Mouse (Mus musculus): ENCODE measurements around the gene Dnm3. TPM values are rescaled to one million over a fixed set of nuclear protein-coding genes. Genes with fewer than 3 reads are reported as not detected.

The Dnm3 gene
- polyA plus RNA-seq, 1 experiment: 1.0 TPM

- WGBS: 87% methylated on average over 7 of the region's 7 CpGs
- H3K27me3 ChIP-seq (ENCODE audit: control insufficient read depth, insufficient read depth, low read length): no peaks in the 10 kb centered on the region
- H3K4me1 ChIP-seq (ENCODE audit: control insufficient read depth, insufficient read depth, insufficient read length, low read length): no peaks in the 10 kb centered on the region
- no peak overlapping the region for H3K27ac ChIP-seq (ENCODE audit: insufficient read depth, low read depth, low read length)
- H3K36me3 ChIP-seq (ENCODE audit: control insufficient read depth, insufficient read depth, low read length): no peaks in the 10 kb centered on the region
- no peak for TF ChIP-seq POLR2A (IDR thresholded peaks at IDR 0.05; ENCODE audit: low read depth, low read length)
- TF ChIP-seq CTCF (IDR thresholded peaks at IDR 0.05; ENCODE audit: extremely low read depth, insufficient read length, insufficient replicate concordance, low read depth, low read length): no peak
- no peak overlapping the region for H3K4me3 ChIP-seq (ENCODE audit: low read depth, low read length)
Measured at GRCm38 (mm10) chr1:162047673-162048072, 430.2 kb downstream of the Dnm3 start.

- TF ChIP-seq POLR2A (IDR thresholded peaks at IDR 0.05; ENCODE audit: low read depth, low read length) (no peak), CTCF (IDR thresholded peaks at IDR 0.05; ENCODE audit: extremely low read depth, insufficient read length, insufficient replicate concordance, low read depth, low read length) (no peak)
- 67% methylated on average over 8 of the region's 8 CpGs for WGBS
- Histone ChIP-seq H3K27me3 (ENCODE audit: control insufficient read depth, insufficient read depth, low read length) (no peaks in the 10 kb centered on the region), H3K4me1 (ENCODE audit: control insufficient read depth, insufficient read depth, insufficient read length, low read length) (peaks cover 16% of the 10 kb centered on the region; the same call in 1 of the 2 replicates), H3K4me3 (ENCODE audit: low read depth, low read length) (no peak overlapping the region), H3K36me3 (ENCODE audit: control insufficient read depth, insufficient read depth, low read length) (no peaks in the 10 kb centered on the region), H3K27ac (ENCODE audit: insufficient read depth, low read depth, low read length) (no peak overlapping the region)
Measured at GRCm38 (mm10) chr1:162043788-162044717, 433.8 kb downstream of the Dnm3 start.

- no peaks in the 10 kb centered on the region for H3K36me3 ChIP-seq (ENCODE audit: control insufficient read depth, insufficient read depth, low read length)
- TF ChIP-seq CTCF (IDR thresholded peaks at IDR 0.05; ENCODE audit: extremely low read depth, insufficient read length, insufficient replicate concordance, low read depth, low read length) (no peak), POLR2A (IDR thresholded peaks at IDR 0.05; ENCODE audit: low read depth, low read length) (no peak)
- H3K4me3 ChIP-seq (ENCODE audit: low read depth, low read length): no peak overlapping the region
- H3K27me3 ChIP-seq (ENCODE audit: control insufficient read depth, insufficient read depth, low read length): no peaks in the 10 kb centered on the region
- 65% methylated on average over 1 of the region's 1 CpGs for WGBS
- H3K4me1 ChIP-seq (ENCODE audit: control insufficient read depth, insufficient read depth, insufficient read length, low read length): peaks cover 20% of the 10 kb centered on the region; the same call in 1 of the 2 replicates
- no peak overlapping the region for H3K27ac ChIP-seq (ENCODE audit: insufficient read depth, low read depth, low read length)
Measured at GRCm38 (mm10) chr1:162043216-162043615, 434.6 kb downstream of the Dnm3 start.

DNA sequence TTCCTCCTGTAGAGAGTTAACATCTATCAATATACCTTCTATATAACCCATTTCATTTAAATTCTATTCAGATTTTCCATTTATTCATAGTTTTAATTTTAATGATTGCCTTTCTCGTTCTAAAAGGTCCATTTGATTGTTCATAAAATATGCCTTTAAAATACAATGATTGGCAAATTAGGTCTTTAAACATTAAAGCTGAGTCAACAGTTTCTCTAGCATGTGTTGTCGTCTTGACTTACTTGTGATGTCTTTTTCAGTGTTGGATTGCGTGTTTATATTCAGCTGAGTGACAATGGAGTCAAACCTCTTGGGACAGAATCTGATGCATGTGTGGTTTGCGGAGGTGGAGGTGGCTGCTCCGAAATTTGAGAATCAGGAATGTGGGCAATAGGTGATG is 435.4 kb downstream of the Dnm3 start:
- no peak overlapping the region for H3K27ac ChIP-seq (ENCODE audit: insufficient read depth, low read depth, low read length)
- TF ChIP-seq CTCF (IDR thresholded peaks at IDR 0.05; ENCODE audit: extremely low read depth, insufficient read length, insufficient replicate concordance, low read depth, low read length) (no peak), POLR2A (IDR thresholded peaks at IDR 0.05; ENCODE audit: low read depth, low read length) (no peak)
- peaks cover 25% of the 10 kb centered on the region for H3K4me1 ChIP-seq (ENCODE audit: control insufficient read depth, insufficient read depth, insufficient read length, low read length)
- 94% methylated on average over 5 of the region's 5 CpGs for WGBS
- no peak overlapping the region for H3K4me3 ChIP-seq (ENCODE audit: low read depth, low read length)
- H3K27me3 ChIP-seq (ENCODE audit: control insufficient read depth, insufficient read depth, low read length): no peaks in the 10 kb centered on the region
- H3K36me3 ChIP-seq (ENCODE audit: control insufficient read depth, insufficient read depth, low read length): no peaks in the 10 kb centered on the region

GRCm38 (mm10) chr1:162040490-162041274 is 437.2 kb downstream of the Dnm3 start:
- H3K27me3 ChIP-seq (ENCODE audit: control insufficient read depth, insufficient read depth, low read length): no peaks in the 10 kb centered on the region
- H3K36me3 ChIP-seq (ENCODE audit: control insufficient read depth, insufficient read depth, low read length): no peaks in the 10 kb centered on the region
- TF ChIP-seq CTCF (IDR thresholded peaks at IDR 0.05; ENCODE audit: extremely low read depth, insufficient read length, insufficient replicate concordance, low read depth, low read length): no peak
- TF ChIP-seq POLR2A (IDR thresholded peaks at IDR 0.05; ENCODE audit: low read depth, low read length): no peak
- no peak overlapping the region for H3K4me3 ChIP-seq (ENCODE audit: low read depth, low read length)
- H3K4me1 ChIP-seq (ENCODE audit: control insufficient read depth, insufficient read depth, insufficient read length, low read length): peaks cover 29% of the 10 kb centered on the region
- H3K27ac ChIP-seq (ENCODE audit: insufficient read depth, low read depth, low read length): peak overlapping the region; percentile 99
- WGBS: 39% methylated on average over 6 of the region's 6 CpGs

GRCm38 (mm10) chr1:162039808-162040207 is 438.0 kb downstream of the Dnm3 start:
- H3K27me3 ChIP-seq (ENCODE audit: control insufficient read depth, insufficient read depth, low read length): no peaks in the 10 kb centered on the region
- TF ChIP-seq POLR2A (IDR thresholded peaks at IDR 0.05; ENCODE audit: low read depth, low read length) (no peak), CTCF (IDR thresholded peaks at IDR 0.05; ENCODE audit: extremely low read depth, insufficient read length, insufficient replicate concordance, low read depth, low read length) (no peak)
- H3K4me3 ChIP-seq (ENCODE audit: low read depth, low read length): no peak overlapping the region
- 60% methylated on average over 7 of the region's 7 CpGs for WGBS
- no peaks in the 10 kb centered on the region for H3K36me3 ChIP-seq (ENCODE audit: control insufficient read depth, insufficient read depth, low read length)
- peak overlapping the region; percentile 67 for H3K27ac ChIP-seq (ENCODE audit: insufficient read depth, low read depth, low read length)
- H3K4me1 ChIP-seq (ENCODE audit: control insufficient read depth, insufficient read depth, insufficient read length, low read length): peaks cover 29% of the 10 kb centered on the region

Measured in small intestine, adult 2 months (tissue).